Mouse (Mus musculus): Measurements from ENCODE around the gene Gm4305.
A peak's percentile ranks its signal among the peaks of the same experiment; 100 is the strongest.
"Not testable (repeated sequence)": the region's sequence is repeated elsewhere in the genome, so short reads cannot be mapped to it uniquely, and the experiment has no call there.

Gm4305 gene

DNA sequence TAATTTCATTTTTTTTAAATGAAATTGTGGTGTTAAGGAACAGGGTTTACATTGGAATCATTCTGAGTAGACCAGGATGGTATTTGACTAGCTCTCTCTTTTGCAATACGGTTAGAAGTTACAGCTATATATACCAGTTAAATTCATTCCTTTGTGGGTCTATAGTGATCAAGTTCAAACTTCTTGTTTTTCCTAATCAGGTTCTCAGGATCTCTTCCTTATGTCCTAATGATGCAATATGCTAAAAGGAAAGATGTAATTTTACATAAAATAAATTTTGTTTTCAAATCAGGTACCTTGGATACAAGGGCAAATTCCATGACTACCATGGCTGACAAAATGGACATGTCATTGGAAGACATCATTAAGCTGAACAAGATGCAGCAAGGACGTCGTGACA, at the start of gene Gm4305:
Gene Gm4305 (plus strand): TSS at position 301 of the 400 bp plus-strand sequence.
- DNase-seq (ENCODE audit: low spot score in 2 of 2) = not testable (repeated sequence)

DNA sequence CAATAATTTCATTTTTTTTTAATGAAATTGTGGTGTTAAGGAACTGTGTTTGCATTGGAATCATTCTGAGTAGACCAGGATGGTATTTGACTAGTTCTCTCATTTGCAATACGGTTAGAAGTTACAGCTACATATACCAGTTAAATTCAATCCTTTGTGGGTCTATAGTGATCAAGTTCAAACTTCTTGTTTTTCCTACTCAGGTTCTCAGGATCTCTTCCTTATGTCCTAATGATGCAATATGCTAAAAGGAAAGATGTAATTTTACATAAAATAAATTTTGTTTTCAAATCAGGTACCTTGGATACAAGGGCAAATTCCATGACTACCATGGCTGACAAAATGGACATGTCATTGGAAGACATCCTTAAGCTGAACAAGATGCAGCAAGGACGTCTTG, 15.5 kb upstream of the Gm4305 start, which contains the start of gene Gm4301:
Gene Gm4301 (plus strand): TSS at position 301 of the 400 bp plus-strand sequence.
- not testable (repeated sequence) for DNase-seq (ENCODE audit: low spot score in 2 of 2)

DNA sequence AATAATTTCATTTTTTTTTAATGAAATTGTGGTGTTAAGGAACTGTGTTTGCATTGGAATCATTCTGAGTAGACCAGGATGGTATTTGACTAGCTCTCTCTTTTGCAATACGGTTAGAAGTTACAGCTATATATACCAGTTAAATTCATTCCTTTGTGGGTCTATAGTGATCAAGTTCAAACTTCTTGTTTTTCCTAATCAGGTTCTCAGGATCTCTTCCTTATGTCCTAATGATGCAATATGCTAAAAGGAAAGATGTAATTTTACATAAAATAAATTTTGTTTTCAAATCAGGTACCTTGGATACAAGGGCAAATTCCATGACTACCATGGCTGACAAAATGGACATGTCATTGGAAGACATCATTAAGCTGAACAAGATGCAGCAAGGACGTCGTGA, 10.4 kb upstream of the Gm4305 start, which contains the start of gene Gm4302:
Gene Gm4302 (plus strand): TSS at position 301 of the 400 bp plus-strand sequence.
- DNase-seq (ENCODE audit: low spot score in 2 of 2) = not testable (repeated sequence)

DNA sequence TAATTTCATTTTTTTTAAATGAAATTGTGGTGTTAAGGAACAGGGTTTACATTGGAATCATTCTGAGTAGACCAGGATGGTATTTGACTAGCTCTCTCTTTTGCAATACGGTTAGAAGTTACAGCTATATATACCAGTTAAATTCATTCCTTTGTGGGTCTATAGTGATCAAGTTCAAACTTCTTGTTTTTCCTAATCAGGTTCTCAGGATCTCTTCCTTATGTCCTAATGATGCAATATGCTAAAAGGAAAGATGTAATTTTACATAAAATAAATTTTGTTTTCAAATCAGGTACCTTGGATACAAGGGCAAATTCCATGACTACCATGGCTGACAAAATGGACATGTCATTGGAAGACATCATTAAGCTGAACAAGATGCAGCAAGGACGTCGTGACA, 5.2 kb upstream of the Gm4305 start, which contains the start of gene Gm4303:
Gene Gm4303 (plus strand): TSS at position 301 of the 400 bp plus-strand sequence.
- not testable (repeated sequence) for DNase-seq (ENCODE audit: low spot score in 2 of 2)

DNA sequence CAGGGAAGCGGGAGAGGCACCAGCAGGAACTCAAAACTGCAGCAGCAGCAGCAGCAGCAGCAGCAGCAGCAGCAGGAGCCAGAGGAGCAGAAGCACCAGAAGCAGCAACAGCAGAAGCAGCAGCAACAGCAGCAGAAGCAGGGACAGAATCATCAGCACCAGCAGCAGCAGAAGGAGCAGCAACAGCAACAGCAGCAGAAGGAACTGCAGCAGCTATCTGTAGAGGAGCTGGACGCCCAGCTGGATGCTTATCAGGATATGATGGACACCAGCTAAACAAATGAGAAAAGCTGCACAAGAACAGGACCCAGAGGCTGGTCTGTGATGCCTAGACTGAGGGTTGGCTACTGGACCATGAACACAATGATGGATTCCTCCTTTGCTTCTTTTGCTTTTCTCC, 5.9 kb downstream of the Gm4305 start:
- DNase-seq (ENCODE audit: low spot score in 2 of 2) = peak in 1 of 2 experiments; percentile 3

DNA sequence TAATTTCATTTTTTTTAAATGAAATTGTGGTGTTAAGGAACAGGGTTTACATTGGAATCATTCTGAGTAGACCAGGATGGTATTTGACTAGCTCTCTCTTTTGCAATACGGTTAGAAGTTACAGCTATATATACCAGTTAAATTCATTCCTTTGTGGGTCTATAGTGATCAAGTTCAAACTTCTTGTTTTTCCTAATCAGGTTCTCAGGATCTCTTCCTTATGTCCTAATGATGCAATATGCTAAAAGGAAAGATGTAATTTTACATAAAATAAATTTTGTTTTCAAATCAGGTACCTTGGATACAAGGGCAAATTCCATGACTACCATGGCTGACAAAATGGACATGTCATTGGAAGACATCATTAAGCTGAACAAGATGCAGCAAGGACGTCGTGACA, 10.1 kb downstream of the Gm4305 start, which contains the start of gene Gm4307:
Gene Gm4307 (plus strand): TSS at position 301 of the 400 bp plus-strand sequence.
- not testable (repeated sequence) for DNase-seq (ENCODE audit: low spot score in 2 of 2)

DNA sequence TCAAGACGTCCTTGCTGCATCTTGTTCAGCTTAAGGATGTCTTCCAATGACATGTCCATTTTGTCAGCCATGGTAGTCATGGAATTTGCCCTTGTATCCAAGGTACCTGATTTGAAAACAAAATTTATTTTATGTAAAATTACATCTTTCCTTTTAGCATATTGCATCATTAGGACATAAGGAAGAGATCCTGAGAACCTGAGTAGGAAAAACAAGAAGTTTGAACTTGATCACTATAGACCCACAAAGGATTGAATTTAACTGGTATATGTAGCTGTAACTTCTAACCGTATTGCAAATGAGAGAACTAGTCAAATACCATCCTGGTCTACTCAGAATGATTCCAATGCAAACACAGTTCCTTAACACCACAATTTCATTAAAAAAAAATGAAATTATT, 31.6 kb downstream of the Gm4305 start, which contains the start of gene Gm4312:
Gene Gm4312 (minus strand): TSS at position 101 of the 400 bp plus-strand sequence.
- DNase-seq (ENCODE audit: low spot score in 2 of 2) = not testable (repeated sequence)

Data from frontal cortex, postnatal 14 days (tissue).